Mouse (Mus musculus) cerebellum, adult 2 months (tissue): Measurements from ENCODE around the gene Mid1.

Experiments
- CTCF ChIP-seq: fragments of 200-500 bp; IDR thresholded peaks from 2 replicates; pipeline ENCODE4 v1.5.1; 2011; ENCODE audit warnings: low read depth, mild to moderate bottlenecking, control low read depth, low read length, moderate library complexity, borderline replicate concordance; ENCODE audit not compliant: insufficient read depth
- POLR2A ChIP-seq: fragments of 200-500 bp; IDR thresholded peaks from 2 replicates; pipeline ENCODE4 v1.6.1; 2011; ENCODE audit warnings: low read length, control low read depth, borderline replicate concordance; ENCODE audit not compliant: insufficient read depth

DNA sequence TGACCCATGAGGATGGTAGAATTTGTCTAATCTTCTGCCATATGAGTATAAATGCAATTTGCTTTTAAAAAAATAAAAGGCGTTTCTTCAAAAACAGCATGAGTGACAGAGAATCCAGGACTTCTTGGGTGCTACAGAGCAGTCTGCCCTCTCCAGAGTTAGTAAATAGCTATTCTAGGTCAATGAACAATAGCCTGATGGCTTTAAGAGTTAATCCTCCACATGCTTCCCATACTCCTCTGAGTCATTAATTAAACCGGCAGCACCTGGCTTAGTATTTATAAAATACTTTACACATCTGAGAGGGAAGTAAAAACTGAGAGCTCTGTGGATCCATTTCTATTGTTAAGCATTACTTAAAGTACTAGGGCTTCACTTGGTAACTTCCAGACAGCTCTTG, 6.2 kb downstream of the Mid1 start:
- TF ChIP-seq CTCF (no peak), POLR2A (no peak)
